Mouse (Mus musculus): ENCODE measurements at regions not wholly inside any gene's neighbourhood (a gene's known extent, or its start where the extent isn't known, plus 50 kb on each side); places are given as distances from the start of the nearest gene placed in this dataset.
"Not testable (repeated sequence)": the region's sequence is repeated elsewhere in the genome, so short reads cannot be mapped to it uniquely, and the experiment has no call there.

GRCm38 (mm10) chr9:11441241-11441997 lies 536.8 kb upstream of the Cntn5 start:
- DNase-seq (ENCODE audit: low read depth, low spot score); H3K27me3 ChIP-seq; ATAC-seq; CTCF ChIA-PET; POLR2A ChIA-PET; in situ Hi-C loops (cut with MboI; ENCODE audit: low pct_unique_long_range_greater_than_20kb): not testable (repeated sequence)

GRCm38 (mm10) chr9:11436443-11437167 lies 532.0 kb upstream of the Cntn5 start:
- in situ Hi-C loops (cut with MboI; ENCODE audit: low pct_unique_long_range_greater_than_20kb) = loop anchor here (10.0 kb wide), 1 partner anchor 532 kb away; the partner anchor contains the start of gene Cntn5
- CTCF ChIA-PET = interaction anchor here (0.6 kb wide), 1 partner anchor 9 kb away, joined by 3 read pairs; no protein-coding TSS in a partner anchor
- ATAC-seq (no peak), DNase-seq (ENCODE audit: low read depth, low spot score) (no peak)
- TF ChIP-seq CTCF (IDR thresholded peaks at IDR 0.05) = no peak
- no peaks in the 10 kb centered on the region for H3K27me3 ChIP-seq
- POLR2A ChIA-PET = no interaction called here

- in situ Hi-C loops (cut with MboI; ENCODE audit: low pct_unique_long_range_greater_than_20kb) = loop anchor here (10.0 kb wide), 1 partner anchor 531 kb away; the partner anchor contains the start of gene Cntn5
- CTCF ChIA-PET = interaction anchor here (0.6 to 1.4 kb wide), 4 partner anchors 8 to 526 kb away, joined by 3 to 5 read pairs (median 4); no protein-coding TSS in a partner anchor
- no peaks in the 10 kb centered on the region for H3K27me3 ChIP-seq
These were observed 531.4 kb upstream of the Cntn5 start for GRCm38 (mm10) chr9:11436014-11436413.

GRCm38 (mm10) chr9:11435019-11435418 lies 530.4 kb upstream of the Cntn5 start:
- in situ Hi-C loops (cut with MboI; ENCODE audit: low pct_unique_long_range_greater_than_20kb) = loop anchor here (10.0 kb wide), 1 partner anchor 530 kb away; the partner anchor contains the start of gene Cntn5
- peak; percentile 72 for ATAC-seq
- CTCF ChIA-PET = interaction anchor here (0.8 to 1.4 kb wide), 6 partner anchors 9 to 525 kb away, joined by 3 to 5 read pairs (median 3); no protein-coding TSS in a partner anchor
- POLR2A ChIA-PET = no interaction called here
- peak; percentile 15 for DNase-seq (ENCODE audit: low read depth, low spot score)
- TF ChIP-seq CTCF (IDR thresholded peaks at IDR 0.05) = peak; percentile 67
- H3K27me3 ChIP-seq = no peaks in the 10 kb centered on the region

More at GRCm38 (mm10) chr9:11436014-11436413, 531.4 kb upstream of the Cntn5 start:
- POLR2A ChIA-PET = no interaction called here
- DNase-seq (ENCODE audit: low read depth, low spot score) = no peak
- ATAC-seq = no peak
- no peak for TF ChIP-seq CTCF (IDR thresholded peaks at IDR 0.05)

- ATAC-seq (no peak), DNase-seq (ENCODE audit: low read depth, low spot score) (no peak)
- no peaks in the 10 kb centered on the region for H3K27me3 ChIP-seq
- TF ChIP-seq CTCF (IDR thresholded peaks at IDR 0.05) = no peak
- ChIA-PET POLR2A (no interaction called here), CTCF (no interaction called here)
- in situ Hi-C loops (cut with MboI; ENCODE audit: low pct_unique_long_range_greater_than_20kb) = no loop called here
These were observed 521.9 kb upstream of the Cntn5 start for GRCm38 (mm10) chr9:11426473-11426872.

- no peaks in the 10 kb centered on the region for H3K27me3 ChIP-seq
- ChIA-PET CTCF (no interaction called here), POLR2A (interaction anchor here (0.6 kb wide), 1 partner anchor 76 kb away, joined by 3 read pairs; no protein-coding TSS in a partner anchor)
- in situ Hi-C loops (cut with MboI; ENCODE audit: low pct_unique_long_range_greater_than_20kb) = no loop called here
- DNase-seq (ENCODE audit: low read depth, low spot score) = no peak
- no peak for ATAC-seq
- TF ChIP-seq CTCF (IDR thresholded peaks at IDR 0.05) = no peak
These were observed 492.3 kb upstream of the Cntn5 start for GRCm38 (mm10) chr9:11396829-11397228.

- no peak for DNase-seq (ENCODE audit: low read depth, low spot score)
- in situ Hi-C loops (cut with MboI; ENCODE audit: low pct_unique_long_range_greater_than_20kb) = no loop called here
These were observed 477.1 kb upstream of the Cntn5 start for GRCm38 (mm10) chr9:11381648-11382075.

GRCm38 (mm10) chr9:11380531-11380930 lies 476.0 kb upstream of the Cntn5 start:
- in situ Hi-C loops (cut with MboI; ENCODE audit: low pct_unique_long_range_greater_than_20kb) = no loop called here

More at GRCm38 (mm10) chr9:11381648-11382075, 477.1 kb upstream of the Cntn5 start:
- no peak for TF ChIP-seq CTCF (IDR thresholded peaks at IDR 0.05)
- ChIA-PET POLR2A (no interaction called here), CTCF (no interaction called here)
- H3K27me3 ChIP-seq = no peaks in the 10 kb centered on the region
- no peak for ATAC-seq

GRCm38 (mm10) chr9:11378046-11378445 lies 473.5 kb upstream of the Cntn5 start:
- ATAC-seq (no peak), DNase-seq (ENCODE audit: low read depth, low spot score) (no peak)
- in situ Hi-C loops (cut with MboI; ENCODE audit: low pct_unique_long_range_greater_than_20kb) = no loop called here
- H3K27me3 ChIP-seq = no peaks in the 10 kb centered on the region
- TF ChIP-seq CTCF (IDR thresholded peaks at IDR 0.05) = no peak
- ChIA-PET POLR2A (no interaction called here), CTCF (no interaction called here)

More at GRCm38 (mm10) chr9:11380531-11380930, 476.0 kb upstream of the Cntn5 start:
- ATAC-seq = peak; percentile 99
- ChIA-PET CTCF (no interaction called here), POLR2A (no interaction called here)
- DNase-seq (ENCODE audit: low read depth, low spot score) = peak; percentile 65
- no peaks in the 10 kb centered on the region for H3K27me3 ChIP-seq
- TF ChIP-seq CTCF (IDR thresholded peaks at IDR 0.05) = no peak

- H3K27me3 ChIP-seq = no peaks in the 10 kb centered on the region
- TF ChIP-seq CTCF (IDR thresholded peaks at IDR 0.05) = no peak
- CTCF ChIA-PET = no interaction called here
- no peak for DNase-seq (ENCODE audit: low read depth, low spot score)
- ATAC-seq = no peak
- in situ Hi-C loops (cut with MboI; ENCODE audit: low pct_unique_long_range_greater_than_20kb) = no loop called here
- POLR2A ChIA-PET = no interaction called here
These were observed 473.0 kb upstream of the Cntn5 start for GRCm38 (mm10) chr9:11377586-11377985.
